Mouse (Mus musculus) midbrain, postnatal 0 days (tissue): Measurements from ENCODE around the gene Klhl3. TPM values are rescaled to one million over a fixed set of nuclear protein-coding genes. Genes with fewer than 3 reads are reported as not detected.

Experiments used
- ATAC-seq: fragments of 200-750 bp; cut with Nextera tagmentation; 2 replicates; pipeline ENCODE4 v1.8.0; 2017; ENCODE audit warnings: moderate number of reproducible peaks, mild to moderate bottlenecking, moderate TSS enrichment, moderate library complexity; ENCODE audit not compliant: low FRiP score
- DNase-seq: peaks from one replicate; pipeline ENCODE4 v3.0.0-alpha.2; 2015; ENCODE audit warnings: low spot score
- H3K27ac ChIP-seq: fragments of 300-500 bp; sonication (generic); 2 replicates; pipeline ENCODE4 v1.5.1; 2014; ENCODE audit warnings: low read depth, mild to moderate bottlenecking, low read length, mixed read lengths
- H3K27me3 ChIP-seq: fragments of 300-500 bp; sonication (generic); 2 replicates; pipeline ENCODE4 v1.6.1; 2014; ENCODE audit warnings: low read length, control low read depth, mixed read lengths; ENCODE audit not compliant: insufficient read depth
- H3K36me3 ChIP-seq: fragments of 300-500 bp; sonication (generic); 2 replicates; pipeline ENCODE4 v1.6.1; 2014; ENCODE audit warnings: low read length, control low read depth, mixed read lengths; ENCODE audit not compliant: insufficient read depth
- H3K4me1 ChIP-seq: fragments of 300-500 bp; sonication (generic); 2 replicates; pipeline ENCODE4 v1.6.1; 2014; ENCODE audit warnings: mild to moderate bottlenecking, control low read depth, antibody characterized with exemption, low read length, mixed read lengths; ENCODE audit not compliant: insufficient read depth
- H3K4me2 ChIP-seq: fragments of 300-500 bp; sonication (generic); 2 replicates; pipeline ENCODE4 v1.6.1; 2014; ENCODE audit warnings: low read depth, mild to moderate bottlenecking, low read length, mixed read lengths; ENCODE audit not compliant: poor library complexity, severe bottlenecking
- H3K4me3 ChIP-seq: fragments of 300-500 bp; sonication (generic); 2 replicates; pipeline ENCODE4 v1.5.1; 2014; ENCODE audit warnings: low read depth, mild to moderate bottlenecking, low read length, moderate library complexity
- H3K9ac ChIP-seq: fragments of 300-500 bp; sonication (generic); replicated peaks from 2 replicates; pipeline ENCODE4 v1.6.1; 2014; ENCODE audit warnings: mild to moderate bottlenecking, low read length, moderate library complexity, mixed read lengths; ENCODE audit not compliant: poor library complexity, severe bottlenecking
- H3K9me3 ChIP-seq: fragments of 300-500 bp; sonication (generic); 2 replicates; pipeline ENCODE4 v1.6.1; 2016; ENCODE audit warnings: low read length, control low read depth
- CTCF ChIP-seq: IDR thresholded peaks from 2 replicates; pipeline ENCODE4 v1.5.1; 2016; ENCODE audit warnings: antibody characterized with exemption, mild to moderate bottlenecking
- WGBS: fragments of 180-500 bp; shearing (Covaris S2); extraction: QIAGEN DNeasy Blood & Tissue Kit; methylation state at CpG from one replicate; pipeline ENCODE4 v1.1.7; 2014; 5-methylcytosine and 5-hydroxymethylcytosine counted together
- polyA plus RNA-seq: library from polyadenylated mRNA; unstranded; fragments of >200 nt; fragmentation: Nextera tagmentation; extraction: Ambion mirVana; gene quantifications from 2 replicates; pipeline ENCODE4 v1.2.1, GENCODE M21; 2015
- total RNA-seq: library from RNA; depleted of rRNA; stranded (reverse); fragments of >200 nt; gene quantifications from 2 replicates; pipeline ENCODE4 v1.2.3, GENCODE M21; 2014

Gene Klhl3
- total and polyA plus RNA-seq, 2 experiments from 2014 or later: 11.2 to 13.4 TPM

DNA sequence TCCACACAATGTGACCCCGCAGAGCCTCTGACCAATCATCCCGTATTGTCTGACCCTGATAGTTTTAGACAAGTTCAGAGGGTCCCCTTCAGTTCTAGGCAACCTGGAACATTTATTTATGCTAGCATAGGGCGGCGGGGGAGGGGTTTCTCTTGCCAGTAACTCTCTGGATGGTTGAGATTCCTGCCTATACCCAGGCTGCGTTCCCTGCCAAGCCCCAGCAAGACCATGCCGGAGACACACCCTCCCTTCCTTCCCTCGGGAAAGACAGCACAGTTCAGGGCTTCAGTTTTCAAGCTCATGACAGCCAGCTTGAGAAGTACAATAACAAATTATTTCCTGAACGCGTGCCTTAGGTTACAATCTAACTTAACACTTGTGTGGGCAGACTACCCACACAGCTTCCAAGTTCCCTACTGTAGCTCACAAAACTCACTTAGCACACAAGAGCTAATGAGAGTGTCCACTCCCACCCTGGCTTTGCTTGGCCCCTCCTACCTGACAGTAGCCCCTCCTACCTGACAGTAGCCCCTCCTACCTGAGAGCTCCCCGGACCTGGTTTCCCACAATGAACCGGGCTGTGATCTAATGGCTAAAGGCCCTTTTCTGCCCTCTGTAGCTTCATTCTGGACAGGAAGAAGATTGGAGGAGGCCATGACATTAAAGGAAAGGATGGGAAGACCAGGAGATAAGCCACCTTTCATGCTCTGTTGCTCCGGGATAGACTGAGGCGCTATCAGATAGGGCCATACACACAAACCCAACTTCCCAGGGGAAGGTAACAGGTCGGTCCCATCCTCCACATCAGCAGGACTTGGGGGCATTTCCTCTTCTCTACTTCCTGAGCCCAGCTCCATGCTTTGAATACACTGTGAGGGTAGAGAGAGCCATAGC, 46.6 kb downstream of the Klhl3 start:
- Histone ChIP-seq H3K27me3 (no peaks in the 10 kb centered on the region; the same call in 1 of the 2 replicates), H3K9ac (no peak overlapping the region), H3K9me3 (no peaks in the 10 kb centered on the region), H3K27ac (no peak overlapping the region), H3K4me2 (no peak overlapping the region), H3K4me3 (no peak overlapping the region), H3K4me1 (no peaks in the 10 kb centered on the region), H3K36me3 (peaks cover 25% of the 10 kb centered on the region)
- no peak for ATAC-seq
- WGBS: 77% methylated on average over 14 of the region's 14 CpGs
- no peak for DNase-seq
- TF ChIP-seq CTCF: no peak

DNA sequence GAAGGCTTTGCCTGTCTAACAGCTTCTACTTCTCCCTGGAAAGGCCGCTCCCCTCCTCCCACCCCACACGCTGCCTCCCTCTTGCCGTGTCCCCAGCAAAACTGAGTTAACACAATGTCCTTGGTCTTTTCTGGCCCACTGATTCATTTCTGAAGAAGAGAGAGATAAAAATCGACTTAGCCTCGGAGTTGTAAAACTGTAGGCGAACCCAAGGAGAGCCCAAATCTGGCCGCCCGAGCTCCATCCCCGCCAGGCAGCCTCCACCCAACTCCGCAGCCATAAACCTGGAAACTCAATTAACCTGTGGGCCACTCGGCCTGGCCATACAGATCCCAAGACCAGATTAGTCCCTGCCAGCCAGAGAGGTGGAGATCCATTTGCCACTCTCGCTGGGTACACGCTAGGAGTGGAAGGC, 47.3 kb downstream of the Klhl3 start:
- DNase-seq (no peak), ATAC-seq (no peak)
- H3K4me1 ChIP-seq: no peaks in the 10 kb centered on the region
- H3K9me3 ChIP-seq: no peaks in the 10 kb centered on the region
- H3K4me3 ChIP-seq: no peak overlapping the region
- H3K36me3 ChIP-seq: peaks cover 28% of the 10 kb centered on the region
- H3K9ac ChIP-seq: no peak overlapping the region
- 84% methylated on average over 13 of the region's 13 CpGs for WGBS
- H3K4me2 ChIP-seq: no peak overlapping the region
- TF ChIP-seq CTCF: no peak
- H3K27ac ChIP-seq: no peak overlapping the region
- no peaks in the 10 kb centered on the region; the same call in 1 of the 2 replicates for H3K27me3 ChIP-seq

DNA sequence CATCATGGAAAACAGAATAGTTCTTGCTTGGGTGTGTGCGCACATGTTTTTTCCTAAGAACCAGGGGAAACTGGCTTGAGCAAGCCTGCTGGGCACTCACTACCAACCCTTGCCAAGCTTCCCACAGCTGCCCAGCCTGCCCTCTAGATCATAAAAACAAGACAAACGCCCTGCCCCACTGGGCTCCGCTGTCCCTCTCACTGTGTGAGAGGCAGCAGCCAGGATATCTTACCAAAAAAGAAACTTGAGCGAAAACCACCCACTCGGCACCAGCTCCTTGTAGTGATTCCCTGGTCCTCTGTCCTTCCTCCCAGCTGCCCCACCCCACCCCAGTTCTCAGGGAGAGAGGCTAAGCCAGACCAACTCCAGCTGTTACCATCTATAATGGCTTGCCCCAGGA, 48.1 kb downstream of the Klhl3 start:
- Histone ChIP-seq H3K36me3 (peaks cover 32% of the 10 kb centered on the region), H3K4me1 (no peaks in the 10 kb centered on the region), H3K27me3 (no peaks in the 10 kb centered on the region; the same call in 1 of the 2 replicates), H3K4me2 (no peak overlapping the region), H3K9me3 (no peaks in the 10 kb centered on the region), H3K27ac (no peak overlapping the region), H3K9ac (no peak overlapping the region), H3K4me3 (no peak overlapping the region)
- no peak for DNase-seq
- TF ChIP-seq CTCF: no peak
- 72% methylated on average over 5 of the region's 5 CpGs for WGBS
- no peak for ATAC-seq

DNA sequence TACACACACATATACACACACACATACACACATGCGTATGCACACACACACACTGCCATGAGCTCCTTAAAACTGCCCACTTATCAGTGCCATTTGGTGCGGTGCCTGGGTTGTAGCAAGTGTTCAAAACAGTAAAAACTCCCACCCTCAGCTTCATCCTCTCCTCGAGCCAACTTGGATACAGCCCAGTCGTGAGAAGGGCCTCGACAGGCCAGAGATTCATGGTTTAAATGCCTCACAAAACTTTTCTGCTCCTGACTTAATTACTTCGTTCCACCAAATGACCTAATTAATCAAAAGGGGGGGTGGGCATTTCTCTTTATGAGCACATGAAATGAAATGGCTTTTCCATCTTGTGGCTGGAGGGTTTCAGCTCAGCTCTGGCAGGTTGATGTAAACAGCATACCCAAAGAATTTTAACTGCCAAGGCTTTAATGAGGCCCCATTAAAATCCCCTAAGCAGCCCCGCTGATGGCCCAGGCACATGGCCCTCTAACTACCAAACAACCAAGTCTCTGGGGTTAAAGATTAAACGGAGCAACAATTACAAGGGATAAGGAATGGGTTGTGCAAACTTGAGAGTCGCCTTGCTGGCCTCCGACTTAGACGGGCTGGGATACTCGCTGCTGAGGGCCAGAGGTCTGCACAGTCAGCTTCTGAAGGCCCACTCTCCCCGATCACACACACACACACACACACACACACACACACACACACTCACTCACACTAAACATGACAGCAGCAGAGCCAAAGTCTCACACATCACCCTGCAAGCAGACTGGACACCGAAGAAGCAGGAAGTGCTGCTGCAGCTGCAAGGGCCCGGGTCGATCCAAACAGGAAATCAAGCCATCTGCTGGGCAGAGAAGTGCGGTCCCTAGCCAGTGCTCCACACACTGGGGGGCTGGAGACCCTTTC, 55.2 kb downstream of the Klhl3 start:
- 60% methylated on average over 17 of the region's 17 CpGs for WGBS
- DNase-seq: peak; percentile 66

DNA sequence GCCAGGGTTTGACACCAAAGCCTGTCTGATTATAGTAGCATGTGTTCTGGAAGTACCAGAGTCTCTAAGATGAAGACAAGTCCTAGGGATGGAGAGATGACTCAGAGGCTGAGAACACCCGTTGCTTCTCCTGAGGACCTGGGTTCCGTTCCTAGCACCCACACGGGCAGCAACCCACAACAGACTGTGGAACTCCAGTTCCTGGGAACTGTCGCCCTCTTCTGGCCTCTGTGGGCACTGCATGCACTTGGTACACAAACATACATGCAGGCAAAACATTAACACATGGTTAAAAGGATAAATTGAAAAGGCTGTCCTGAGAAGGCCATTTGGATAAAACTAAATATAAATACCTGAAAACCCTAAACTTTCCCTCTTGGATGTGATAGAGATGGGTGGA, 56.8 kb downstream of the Klhl3 start:
- Histone ChIP-seq H3K27ac (no peak overlapping the region), H3K4me1 (no peaks in the 10 kb centered on the region), H3K9me3 (no peaks in the 10 kb centered on the region), H3K4me3 (no peak overlapping the region), H3K9ac (no peak overlapping the region), H3K36me3 (peaks cover 18% of the 10 kb centered on the region), H3K4me2 (no peak overlapping the region), H3K27me3 (no peaks in the 10 kb centered on the region)
- peak; percentile 59 for TF ChIP-seq CTCF
- 86% methylated on average over 4 of the region's 4 CpGs for WGBS
- ATAC-seq (no peak), DNase-seq (no peak)

More for the DNA sequence above, 55.2 kb downstream of the Klhl3 start:
- Histone ChIP-seq H3K27ac (no peak overlapping the region), H3K4me1 (no peaks in the 10 kb centered on the region), H3K36me3 (peaks cover 30% of the 10 kb centered on the region), H3K9me3 (no peaks in the 10 kb centered on the region), H3K9ac (no peak overlapping the region), H3K4me3 (no peak overlapping the region), H3K27me3 (no peaks in the 10 kb centered on the region), H3K4me2 (no peak overlapping the region)
- ATAC-seq: no peak
- TF ChIP-seq CTCF: no peak
